Mouse (Mus musculus): ENCODE measurements around the gene Gm9803. TPM values are rescaled to one million over a fixed set of nuclear protein-coding genes. Genes with fewer than 3 reads are reported as not detected.
A peak's percentile ranks its signal among the peaks of the same experiment; 100 is the strongest.

The Gm9803 gene
- polyA plus RNA-seq, 1 experiment from 2014 or later, result 42.0 TPM

DNA sequence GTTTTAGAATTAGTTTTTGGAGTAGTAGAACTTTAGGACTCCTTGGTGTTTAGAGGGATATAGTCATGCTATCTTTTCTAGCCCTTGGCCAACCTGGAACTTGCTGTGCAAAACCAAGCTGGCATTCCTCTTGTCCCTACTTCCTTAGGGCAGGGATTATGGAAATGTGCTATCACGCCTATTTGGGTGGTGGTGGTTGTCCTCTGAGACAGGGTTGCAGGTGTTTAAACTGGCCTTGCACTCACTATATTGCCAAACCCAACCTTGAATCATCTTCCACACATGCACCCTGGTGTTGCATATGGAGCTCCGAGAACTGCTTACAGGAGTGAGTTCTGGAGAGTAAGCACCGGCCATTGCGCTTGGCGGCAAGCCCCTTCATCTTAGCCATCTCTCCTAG is 41.9 kb upstream of the Gm9803 start:
- H3K36me3 ChIP-seq (ENCODE audit: control insufficient read depth, insufficient read depth), result no peaks in the 10 kb centered on the region
- H3K9ac ChIP-seq (ENCODE audit: low read length), result no peak overlapping the region
- WGBS, result 87% methylated on average over 5 of the region's 5 CpGs
- no peak overlapping the region for H3K27ac ChIP-seq (ENCODE audit: low read length)
- H3K9me3 ChIP-seq (replicated peaks; ENCODE audit: control insufficient read depth, low read length), result no peaks in the 10 kb centered on the region
- H3K4me3 ChIP-seq (ENCODE audit: low read length), result no peak overlapping the region
- H3K4me2 ChIP-seq (ENCODE audit: low read depth, low read length), result no peak overlapping the region
- no peaks in the 10 kb centered on the region for H3K27me3 ChIP-seq (ENCODE audit: control insufficient read depth, insufficient read depth, low read length)
- peaks cover 44% of the 10 kb centered on the region for H3K4me1 ChIP-seq (ENCODE audit: control insufficient read depth, insufficient read depth, low read length)
- ATAC-seq (replicated peaks; ENCODE audit: extremely low read depth, insufficient read depth, low FRiP score), result no peak

DNA sequence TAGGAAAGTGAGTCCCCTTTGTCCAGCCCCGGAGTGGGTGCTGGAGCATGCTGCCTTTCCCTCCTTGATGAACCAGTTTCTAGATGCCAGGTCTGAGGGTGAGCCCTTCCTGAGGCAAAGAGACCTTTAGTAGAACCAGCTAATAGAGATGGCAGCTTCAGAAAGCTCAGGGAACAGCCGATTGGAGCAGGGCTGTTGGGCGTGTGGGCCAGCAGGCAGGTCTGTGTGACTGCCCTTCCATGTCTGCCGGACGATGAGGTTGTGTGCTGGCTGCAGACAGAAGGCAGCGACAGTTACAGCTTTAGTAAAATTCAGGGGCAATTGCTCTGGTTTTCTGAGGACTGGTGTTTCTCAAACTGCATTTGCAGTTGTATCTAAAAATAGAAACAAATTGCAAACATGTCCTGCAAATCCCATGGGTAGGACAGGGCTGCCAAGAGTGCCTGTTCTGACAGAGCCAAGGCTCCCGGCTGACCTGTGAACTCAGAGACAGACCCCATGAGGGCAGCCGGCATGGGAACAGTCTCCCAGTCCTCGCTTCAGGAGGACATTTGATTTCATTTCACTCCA is 40.4 kb upstream of the Gm9803 start:
- ATAC-seq (replicated peaks; ENCODE audit: extremely low read depth, insufficient read depth, low FRiP score), result 0 out of 2 replicates have a peak, but pooled peaks have one; percentile 20
- Histone ChIP-seq H3K27me3 (ENCODE audit: control insufficient read depth, insufficient read depth, low read length) (no peaks in the 10 kb centered on the region), H3K27ac (ENCODE audit: low read length) (peak overlapping the region; percentile 99), H3K4me3 (ENCODE audit: low read length) (peak overlapping the region; percentile 35), H3K9ac (ENCODE audit: low read length) (peak overlapping the region; percentile 72), H3K9me3 (replicated peaks; ENCODE audit: control insufficient read depth, low read length) (no peaks in the 10 kb centered on the region), H3K4me1 (ENCODE audit: control insufficient read depth, insufficient read depth, low read length) (peaks cover 46% of the 10 kb centered on the region), H3K4me2 (ENCODE audit: low read depth, low read length) (peak overlapping the region; percentile 61), H3K36me3 (ENCODE audit: control insufficient read depth, insufficient read depth) (no peaks in the 10 kb centered on the region)
- 16% methylated on average over 9 of the region's 9 CpGs for WGBS

DNA sequence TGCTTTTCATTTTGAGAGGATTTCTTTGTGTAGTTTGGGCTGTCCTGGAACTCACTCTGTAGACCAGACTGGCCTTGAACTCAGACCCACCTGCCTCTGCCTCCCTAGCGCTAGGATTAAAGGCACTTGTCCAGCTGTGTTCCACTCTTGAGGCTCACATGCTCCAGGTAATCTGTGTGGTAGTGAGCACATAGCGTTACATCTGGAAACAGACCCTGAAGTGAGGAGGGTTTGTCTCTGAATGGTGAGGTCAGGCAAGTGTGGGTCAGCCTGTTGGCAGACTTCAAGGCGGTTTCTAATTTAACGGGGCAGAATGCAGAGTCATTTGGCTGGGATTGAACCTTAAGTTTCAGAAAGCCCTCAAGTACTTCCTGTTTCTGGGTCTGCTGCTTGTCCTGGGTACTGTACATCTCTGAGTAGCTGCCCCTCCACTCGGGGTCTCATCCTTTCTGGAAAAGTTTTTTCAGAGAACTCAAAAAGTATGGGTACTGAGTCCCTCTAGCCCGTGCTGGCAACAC is 38.1 kb upstream of the Gm9803 start:
- H3K4me3 ChIP-seq (ENCODE audit: low read length), result no peak overlapping the region
- H3K9ac ChIP-seq (ENCODE audit: low read length), result no peak overlapping the region
- H3K4me2 ChIP-seq (ENCODE audit: low read depth, low read length), result no peak overlapping the region
- WGBS, result 76% methylated on average over 6 of the region's 6 CpGs
- H3K9me3 ChIP-seq (replicated peaks; ENCODE audit: control insufficient read depth, low read length), result no peaks in the 10 kb centered on the region
- no peaks in the 10 kb centered on the region for H3K36me3 ChIP-seq (ENCODE audit: control insufficient read depth, insufficient read depth)
- no peak overlapping the region for H3K27ac ChIP-seq (ENCODE audit: low read length)
- no peak for ATAC-seq (replicated peaks; ENCODE audit: extremely low read depth, insufficient read depth, low FRiP score)
- peaks cover 57% of the 10 kb centered on the region for H3K4me1 ChIP-seq (ENCODE audit: control insufficient read depth, insufficient read depth, low read length)
- no peaks in the 10 kb centered on the region for H3K27me3 ChIP-seq (ENCODE audit: control insufficient read depth, insufficient read depth, low read length)

DNA sequence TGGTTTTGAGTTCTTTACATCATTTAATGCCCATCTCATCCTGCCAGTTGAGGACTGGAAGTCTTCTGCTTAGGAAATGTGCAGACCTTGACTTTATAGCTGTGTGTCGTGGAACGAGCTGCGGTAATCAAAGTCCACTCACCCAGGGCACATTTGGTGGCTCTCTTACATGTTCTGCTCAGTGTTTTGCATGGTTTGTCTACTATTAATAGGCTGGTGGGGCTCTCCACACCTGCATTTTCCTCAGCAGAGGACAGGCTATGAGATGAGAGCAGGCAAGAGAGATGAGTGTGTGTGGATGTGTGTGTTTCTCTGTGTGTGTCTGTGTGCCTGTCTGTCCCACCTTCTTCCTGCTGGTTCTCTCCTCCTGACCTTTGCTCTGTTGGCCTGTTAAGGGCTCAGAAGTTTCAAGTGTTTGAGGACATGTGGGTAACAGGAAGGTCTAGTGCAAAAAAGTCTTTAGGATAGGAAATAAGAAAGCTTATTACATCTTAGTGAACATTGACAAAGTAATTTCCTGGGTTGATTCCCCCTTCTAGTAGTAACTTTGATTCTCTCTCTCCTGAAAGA is 36.4 kb upstream of the Gm9803 start:
- 58% methylated on average over 3 of the region's 3 CpGs for WGBS
- peaks cover 47% of the 10 kb centered on the region for H3K4me1 ChIP-seq (ENCODE audit: control insufficient read depth, insufficient read depth, low read length)
- H3K27ac ChIP-seq (ENCODE audit: low read length), result peak overlapping the region; percentile 48; the same call in 1 of the 2 replicates

DNA sequence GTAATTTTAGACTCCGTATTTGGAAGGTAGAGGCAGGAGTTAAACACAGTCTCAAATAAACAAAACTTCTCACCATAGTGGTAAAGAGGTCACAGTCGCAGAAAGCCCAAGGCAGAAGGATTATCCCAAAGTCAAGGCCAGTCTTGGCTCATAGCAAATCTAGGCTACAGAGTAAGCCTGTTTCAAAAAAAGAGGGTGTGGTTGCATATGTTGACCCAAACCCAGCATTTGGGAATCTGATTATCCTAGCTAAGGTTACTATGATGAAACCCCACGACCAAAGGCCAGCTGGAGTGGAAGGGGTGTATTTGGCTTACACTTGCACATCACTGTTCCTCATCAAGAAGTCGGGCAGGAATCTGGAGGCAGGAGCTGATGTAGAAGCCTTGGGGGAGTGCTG is 35.6 kb upstream of the Gm9803 start:
- Histone ChIP-seq H3K4me2 (ENCODE audit: low read depth, low read length) (no peak overlapping the region), H3K9ac (ENCODE audit: low read length) (no peak overlapping the region), H3K36me3 (ENCODE audit: control insufficient read depth, insufficient read depth) (no peaks in the 10 kb centered on the region), H3K4me1 (ENCODE audit: control insufficient read depth, insufficient read depth, low read length) (peaks cover 40% of the 10 kb centered on the region), H3K27ac (ENCODE audit: low read length) (no peak overlapping the region), H3K4me3 (ENCODE audit: low read length) (no peak overlapping the region), H3K9me3 (replicated peaks; ENCODE audit: control insufficient read depth, low read length) (no peaks in the 10 kb centered on the region), H3K27me3 (ENCODE audit: control insufficient read depth, insufficient read depth, low read length) (no peaks in the 10 kb centered on the region)
- ATAC-seq (replicated peaks; ENCODE audit: extremely low read depth, insufficient read depth, low FRiP score), result no peak
- 77% methylated on average over 4 of the region's 4 CpGs for WGBS

More for the DNA sequence above, 36.4 kb upstream of the Gm9803 start:
- Histone ChIP-seq H3K27me3 (ENCODE audit: control insufficient read depth, insufficient read depth, low read length) (no peaks in the 10 kb centered on the region), H3K9me3 (replicated peaks; ENCODE audit: control insufficient read depth, low read length) (no peaks in the 10 kb centered on the region), H3K4me2 (ENCODE audit: low read depth, low read length) (no peak overlapping the region), H3K36me3 (ENCODE audit: control insufficient read depth, insufficient read depth) (no peaks in the 10 kb centered on the region), H3K9ac (ENCODE audit: low read length) (no peak overlapping the region; the same call in 1 of the 2 replicates), H3K4me3 (ENCODE audit: low read length) (no peak overlapping the region)
- no peak for ATAC-seq (replicated peaks; ENCODE audit: extremely low read depth, insufficient read depth, low FRiP score)

DNA sequence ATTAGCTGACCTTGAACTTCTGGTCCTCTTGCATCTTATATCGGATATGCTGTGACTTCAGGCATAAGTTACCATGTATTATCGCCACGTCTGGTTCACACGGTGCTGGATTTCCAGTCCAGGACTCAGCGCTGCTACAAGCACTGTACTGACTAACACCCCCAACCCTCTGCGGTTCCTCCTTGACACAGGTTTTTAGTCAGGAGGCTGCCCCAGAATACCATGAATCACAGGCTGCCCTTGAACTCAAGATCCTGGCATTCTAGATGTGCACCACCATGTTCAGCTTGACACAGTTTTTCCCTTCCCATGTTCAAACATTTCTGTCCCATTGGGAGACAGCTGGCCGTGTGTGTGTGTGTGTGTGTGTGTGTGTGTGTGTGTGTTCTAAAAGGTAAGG is 34.7 kb upstream of the Gm9803 start:
- no peak for ATAC-seq (replicated peaks; ENCODE audit: extremely low read depth, insufficient read depth, low FRiP score)
- H3K4me3 ChIP-seq (ENCODE audit: low read length), result no peak overlapping the region
- no peaks in the 10 kb centered on the region for H3K36me3 ChIP-seq (ENCODE audit: control insufficient read depth, insufficient read depth)
- no peaks in the 10 kb centered on the region for H3K27me3 ChIP-seq (ENCODE audit: control insufficient read depth, insufficient read depth, low read length)
- H3K4me2 ChIP-seq (ENCODE audit: low read depth, low read length), result no peak overlapping the region; the same call in 1 of the 2 replicates
- no peaks in the 10 kb centered on the region for H3K9me3 ChIP-seq (replicated peaks; ENCODE audit: control insufficient read depth, low read length)
- peaks cover 34% of the 10 kb centered on the region for H3K4me1 ChIP-seq (ENCODE audit: control insufficient read depth, insufficient read depth, low read length)
- H3K9ac ChIP-seq (ENCODE audit: low read length), result no peak overlapping the region
- H3K27ac ChIP-seq (ENCODE audit: low read length), result peak overlapping the region; percentile 61
- WGBS, result 80% methylated on average over 7 of the region's 7 CpGs

DNA sequence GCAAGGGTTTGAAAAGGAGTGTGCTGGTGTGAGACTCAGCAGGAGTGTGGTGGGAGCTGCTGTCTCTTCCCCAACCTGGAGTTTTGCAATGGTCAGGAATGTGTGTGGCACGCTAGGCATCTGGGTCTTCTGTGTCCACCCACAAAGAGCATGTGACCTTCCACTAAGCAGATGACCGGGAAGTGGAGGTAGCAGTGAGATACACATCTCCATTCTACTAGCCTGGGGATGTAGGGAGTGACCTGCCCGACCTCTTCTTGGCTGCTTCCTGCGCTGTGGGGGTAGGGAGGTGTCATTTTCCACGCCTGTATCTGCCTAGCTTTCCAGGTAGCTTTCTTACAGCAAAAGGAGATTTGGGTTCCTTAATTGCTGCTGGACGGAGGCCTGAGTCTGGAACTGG is 34.3 kb upstream of the Gm9803 start:
- no peaks in the 10 kb centered on the region for H3K27me3 ChIP-seq (ENCODE audit: control insufficient read depth, insufficient read depth, low read length)
- H3K9ac ChIP-seq (ENCODE audit: low read length), result no peak overlapping the region
- H3K36me3 ChIP-seq (ENCODE audit: control insufficient read depth, insufficient read depth), result no peaks in the 10 kb centered on the region
- no peaks in the 10 kb centered on the region for H3K9me3 ChIP-seq (replicated peaks; ENCODE audit: control insufficient read depth, low read length)
- H3K27ac ChIP-seq (ENCODE audit: low read length), result peak overlapping the region; percentile 61
- ATAC-seq (replicated peaks; ENCODE audit: extremely low read depth, insufficient read depth, low FRiP score), result peak; percentile 64
- no peak overlapping the region for H3K4me3 ChIP-seq (ENCODE audit: low read length)
- whole genome bisulfite sequencing, result 18% methylated on average over 6 of the region's 6 CpGs
- peak overlapping the region; percentile 11; the same call in 1 of the 2 replicates for H3K4me2 ChIP-seq (ENCODE audit: low read depth, low read length)
- peaks cover 31% of the 10 kb centered on the region for H3K4me1 ChIP-seq (ENCODE audit: control insufficient read depth, insufficient read depth, low read length)

DNA sequence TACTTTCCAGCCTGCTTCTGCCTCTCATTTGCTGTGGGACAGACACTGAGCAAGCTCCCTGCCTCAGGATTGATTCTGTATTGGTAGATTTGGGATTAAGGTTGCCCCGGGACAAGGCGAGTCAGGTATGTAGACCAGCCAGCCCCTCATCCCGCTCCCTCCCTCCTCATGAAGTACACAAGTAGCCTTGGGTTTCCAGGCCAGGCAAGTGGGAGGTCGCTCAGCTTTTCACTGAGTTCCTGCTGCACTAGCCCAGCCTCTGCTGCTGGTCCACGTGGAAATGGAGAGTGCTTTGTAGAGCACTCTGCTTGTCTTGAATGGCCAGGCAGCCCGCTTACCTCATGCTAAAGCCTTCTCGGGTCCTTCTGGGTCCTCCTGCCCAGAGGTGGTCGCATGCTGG is 33.9 kb upstream of the Gm9803 start:
- Histone ChIP-seq H3K9ac (ENCODE audit: low read length) (no peak overlapping the region), H3K27me3 (ENCODE audit: control insufficient read depth, insufficient read depth, low read length) (no peaks in the 10 kb centered on the region), H3K4me3 (ENCODE audit: low read length) (no peak overlapping the region), H3K36me3 (ENCODE audit: control insufficient read depth, insufficient read depth) (peaks cover 3% of the 10 kb centered on the region; the same call in 1 of the 2 replicates), H3K4me1 (ENCODE audit: control insufficient read depth, insufficient read depth, low read length) (peaks cover 29% of the 10 kb centered on the region), H3K4me2 (ENCODE audit: low read depth, low read length) (no peak overlapping the region), H3K9me3 (replicated peaks; ENCODE audit: control insufficient read depth, low read length) (no peaks in the 10 kb centered on the region), H3K27ac (ENCODE audit: low read length) (peak overlapping the region; percentile 61)
- 58% methylated on average over 8 of the region's 8 CpGs for WGBS
- ATAC-seq (replicated peaks; ENCODE audit: extremely low read depth, insufficient read depth, low FRiP score), result no peak

DNA sequence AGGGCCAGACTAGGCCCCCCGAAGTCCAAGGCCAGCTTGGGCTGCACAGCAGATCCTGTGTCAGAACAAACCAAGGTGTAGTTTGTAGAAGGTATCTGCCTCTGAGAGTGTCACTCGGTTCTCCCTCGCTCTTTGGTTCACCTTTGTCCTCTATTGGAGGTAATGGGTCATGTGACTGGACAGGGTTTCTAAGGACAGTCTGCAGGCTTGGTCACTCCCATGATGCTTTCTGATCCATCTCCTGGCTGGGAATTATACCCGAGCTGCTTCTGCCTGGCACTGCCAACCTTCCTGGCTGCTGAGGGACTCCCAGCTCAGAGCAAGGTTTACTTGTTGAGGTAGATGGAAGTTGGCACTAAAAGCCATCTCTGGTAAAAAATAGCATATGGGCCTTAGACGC is 33.0 kb upstream of the Gm9803 start:
- no peak for ATAC-seq (replicated peaks; ENCODE audit: extremely low read depth, insufficient read depth, low FRiP score)
- WGBS, result 74% methylated on average over 5 of the region's 5 CpGs
- peak overlapping the region; percentile 61; the same call in 1 of the 2 replicates for H3K27ac ChIP-seq (ENCODE audit: low read length)

More for the DNA sequence above, 33.0 kb upstream of the Gm9803 start:
- peaks cover 29% of the 10 kb centered on the region for H3K4me1 ChIP-seq (ENCODE audit: control insufficient read depth, insufficient read depth, low read length)
- no peak overlapping the region; the same call in 1 of the 2 replicates for H3K9ac ChIP-seq (ENCODE audit: low read length)
- no peaks in the 10 kb centered on the region for H3K27me3 ChIP-seq (ENCODE audit: control insufficient read depth, insufficient read depth, low read length)
- H3K4me3 ChIP-seq (ENCODE audit: low read length), result no peak overlapping the region
- H3K9me3 ChIP-seq (replicated peaks; ENCODE audit: control insufficient read depth, low read length), result no peaks in the 10 kb centered on the region
- no peak overlapping the region for H3K4me2 ChIP-seq (ENCODE audit: low read depth, low read length)
- peaks cover 9% of the 10 kb centered on the region; the same call in 1 of the 2 replicates for H3K36me3 ChIP-seq (ENCODE audit: control insufficient read depth, insufficient read depth)

Measured in heart, embryonic 16.5 days (tissue).